Mouse (Mus musculus): ENCODE measurements around the gene Ift46.

- TF ChIP-seq POLR2A (IDR thresholded peaks at IDR 0.05; ENCODE audit: insufficient read length, low read depth) (no peak), E2F4 (IDR thresholded peaks at IDR 0.05; ENCODE audit: insufficient read depth) (no peak), TCF3 (IDR thresholded peaks at IDR 0.05; ENCODE audit: insufficient read length, low read depth) (no peak), USF1 (IDR thresholded peaks at IDR 0.05; ENCODE audit: low read depth) (no peak), MAX (IDR thresholded peaks at IDR 0.05; ENCODE audit: low read depth) (no peak), MYOD1 (IDR thresholded peaks at IDR 0.05; ENCODE audit: control insufficient read depth in 1 of 3, insufficient read length in 2 of 3, low read depth in 2 of 3) (no peak), CEBPB (IDR thresholded peaks at IDR 0.05; ENCODE audit: insufficient read depth, poor library complexity, severe bottlenecking) (no peak), POLR2AphosphoS2 (IDR thresholded peaks at IDR 0.05; ENCODE audit: insufficient read length, low read depth) (no peak), REST (IDR thresholded peaks at IDR 0.05; ENCODE audit: insufficient read depth, insufficient read length) (no peak), SRF (IDR thresholded peaks at IDR 0.05; ENCODE audit: control insufficient read depth, insufficient read length, low read depth) (no peak)
Measured at GRCm38 (mm10) chr9:44732921-44733530, 34.7 kb upstream of the Ift46 start.
